Mouse (Mus musculus) lung, postnatal 0 days (tissue): ENCODE results near the gene Gm49383.

Experiments used
- CTCF ChIP-seq: IDR thresholded peaks from 2 replicates; pipeline ENCODE4 v1.5.1; 2016; ENCODE audit warnings: antibody characterized with exemption, mild to moderate bottlenecking
- EP300 ChIP-seq: IDR thresholded peaks from 2 replicates; pipeline ENCODE4 v1.6.1; 2016; ENCODE audit warnings: antibody characterized with exemption, mild to moderate bottlenecking, control low read depth

DNA sequence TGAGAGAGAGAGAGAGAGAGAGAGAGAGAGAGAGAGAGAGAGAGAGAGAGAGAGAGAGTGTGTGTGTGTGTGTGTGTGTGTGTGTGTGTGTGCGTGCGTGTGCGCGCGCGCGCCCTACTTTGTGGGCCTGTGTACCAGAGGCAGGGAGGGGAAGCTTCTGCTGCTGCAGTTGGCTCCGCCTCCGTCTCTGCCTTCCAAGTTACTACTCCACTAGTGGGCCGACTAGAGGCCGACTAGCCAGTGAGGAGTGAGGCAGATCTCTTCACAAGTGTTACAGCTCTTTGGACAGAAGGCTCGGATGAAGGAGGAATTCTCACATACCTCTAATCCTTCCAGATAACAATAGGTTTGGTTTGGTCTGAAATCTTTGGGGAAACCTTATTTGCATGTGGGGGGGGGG lies 17.5 kb downstream of the Gm49383 start:
- TF ChIP-seq CTCF (no peak), EP300 (no peak)
